Mouse (Mus musculus) liver, adult 10 weeks (tissue): ENCODE results near the gene Traf3ip2. TPM values are rescaled to one million over a fixed set of nuclear protein-coding genes. Genes with fewer than 3 reads are reported as not detected.

ENCODE experiments used
- polyA plus RNA-seq: library from polyadenylated mRNA; stranded (reverse); fragments of 350-450 nt; fragmentation: Illumina TruSeq; extraction: RNeasy Lipid Tissue Mini Kit (QIAGEN cat#74804); gene quantifications from one replicate; pipeline ENCODE4 v1.2.3, GENCODE M21; 2014; ENCODE audit warnings: low read depth, low replicate concordance

The Traf3ip2 gene
- 2.5 TPM for polyA plus RNA-seq

GRCm38 (mm10) chr10:39612633-39612988 is at the start of gene Traf3ip2:
Gene Traf3ip2, plus strand, starts transcription at chr10:39612934.

Other genes starting within 250 kb of the Traf3ip2 start
- gene Fyn, start 244.1 kb upstream of the Traf3ip2 start, polyA plus RNA-seq: 9.0 TPM
- 16.9 TPM for gene Rev3l, start 119.2 kb downstream of the Traf3ip2 start, polyA plus RNA-seq